Mouse (Mus musculus) olfactory bulb, adult 2 months (tissue): Measurements from ENCODE around the gene Cdkl2.

Source experiments
- CTCF ChIP-seq: fragments of 200-500 bp; IDR thresholded peaks from 2 replicates; pipeline ENCODE4 v1.5.1; 2012; ENCODE audit warnings: low read depth, mild to moderate bottlenecking, low read length, moderate library complexity; ENCODE audit not compliant: insufficient read depth
- POLR2A ChIP-seq: fragments of 200-500 bp; IDR thresholded peaks from 2 replicates; pipeline ENCODE4 v1.6.1; 2012; ENCODE audit warnings: mild to moderate bottlenecking, low read depth, low read length, moderate library complexity; ENCODE audit not compliant: insufficient read depth

- TF ChIP-seq CTCF (no peak), POLR2A (no peak)
Measured at GRCm38 (mm10) chr5:91976566-91977396, 66.9 kb downstream of the Cdkl2 start.
